Mouse (Mus musculus) spleen, adult 2 months (tissue): ENCODE results near the gene Cnppd1.

Source experiments
- CTCF ChIP-seq: fragments of 200-500 bp; IDR thresholded peaks from 2 replicates; pipeline ENCODE4 v1.5.1; 2011; ENCODE audit warnings: mild to moderate bottlenecking, inconsistent platforms; ENCODE audit not compliant: insufficient read depth, insufficient read length, insufficient replicate concordance; ENCODE audit errors: extremely low read depth
- POLR2A ChIP-seq: fragments of 200-500 bp; IDR thresholded peaks from 2 replicates; pipeline ENCODE4 v1.6.1; 2011; ENCODE audit warnings: low read depth, low read length, inconsistent platforms

DNA sequence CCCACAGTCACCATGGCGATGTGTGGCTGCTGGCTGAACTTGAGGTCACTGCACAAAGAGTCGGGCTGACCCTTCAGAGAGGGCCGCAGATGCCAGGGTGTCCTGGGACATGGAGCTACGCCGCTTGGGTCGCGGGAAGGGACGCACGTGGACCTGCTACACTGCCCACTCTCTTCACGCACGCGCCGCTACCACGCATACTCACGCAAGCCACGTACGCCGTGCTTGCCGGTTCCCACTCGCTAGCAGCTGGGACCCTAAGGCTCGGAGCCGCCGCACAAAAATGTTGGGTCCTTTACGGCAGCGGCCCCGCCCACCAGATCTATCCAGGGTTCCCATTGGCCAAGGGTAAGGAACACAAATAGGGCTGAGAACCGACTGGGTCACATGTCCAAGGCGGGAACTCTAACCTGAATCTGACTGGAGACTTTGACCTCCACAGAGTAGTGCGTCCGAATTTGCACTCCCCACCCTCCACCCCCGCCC, 37.6 kb upstream of the Cnppd1 start, which contains the start of gene Abcb6:
- TF ChIP-seq CTCF (no peak), POLR2A (no peak)
